Mouse (Mus musculus) embryo, embryonic 10.5 days (tissue): Measurements from ENCODE around the gene Mtus2.

Source experiments
- DNase-seq: peaks from one replicate; pipeline ENCODE4 v3.0.0-alpha.2; 2015; ENCODE audit warnings: low spot score

The Mtus2 gene

GRCm38 (mm10) chr5:147958552-147958951, 1.4 kb downstream of the Mtus2 start:
- DNase-seq: no peak

DNA sequence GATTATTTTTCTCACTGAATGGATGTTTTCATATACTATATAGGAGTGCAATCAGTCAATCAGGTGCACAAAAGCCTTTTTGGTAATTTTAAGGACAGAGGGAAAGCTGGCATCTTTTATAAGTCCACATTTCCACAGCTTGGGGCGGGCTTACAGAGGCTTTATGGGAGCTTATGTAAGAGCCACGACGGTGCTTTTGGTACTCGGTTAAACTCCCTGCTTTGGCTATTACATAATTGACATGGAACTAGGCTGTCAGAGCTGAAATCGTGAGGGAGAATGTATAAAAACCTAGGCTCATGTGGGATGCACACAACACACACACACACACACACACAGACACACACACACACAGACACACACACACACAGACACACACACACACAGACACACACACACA, 2.0 kb downstream of the Mtus2 start:
- no peak for DNase-seq

DNA sequence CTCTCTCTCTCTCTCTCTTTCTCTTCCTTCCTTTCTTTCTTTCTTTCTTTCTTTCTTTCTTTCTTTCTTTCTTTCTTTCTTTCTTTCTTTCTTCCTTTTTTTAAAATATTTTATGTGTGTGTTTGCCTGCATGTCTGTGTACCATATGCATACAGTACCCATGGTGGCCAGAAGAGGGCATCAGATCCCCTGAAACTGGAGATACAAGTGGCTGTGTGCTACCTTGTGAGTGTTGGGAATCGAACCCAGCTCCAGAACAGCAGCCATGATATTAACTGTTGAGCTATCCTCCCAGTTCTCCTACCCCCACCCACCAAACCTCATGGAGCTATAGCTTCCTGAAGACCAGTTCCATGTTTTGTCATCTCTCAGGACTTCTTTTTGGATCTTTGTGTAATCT, 3.7 kb downstream of the Mtus2 start:
- no peak for DNase-seq

- DNase-seq: no peak
These were observed 6.9 kb downstream of the Mtus2 start for GRCm38 (mm10) chr5:147963820-147964580.

GRCm38 (mm10) chr5:147964776-147965175, 7.7 kb downstream of the Mtus2 start:
- no peak for DNase-seq

DNA sequence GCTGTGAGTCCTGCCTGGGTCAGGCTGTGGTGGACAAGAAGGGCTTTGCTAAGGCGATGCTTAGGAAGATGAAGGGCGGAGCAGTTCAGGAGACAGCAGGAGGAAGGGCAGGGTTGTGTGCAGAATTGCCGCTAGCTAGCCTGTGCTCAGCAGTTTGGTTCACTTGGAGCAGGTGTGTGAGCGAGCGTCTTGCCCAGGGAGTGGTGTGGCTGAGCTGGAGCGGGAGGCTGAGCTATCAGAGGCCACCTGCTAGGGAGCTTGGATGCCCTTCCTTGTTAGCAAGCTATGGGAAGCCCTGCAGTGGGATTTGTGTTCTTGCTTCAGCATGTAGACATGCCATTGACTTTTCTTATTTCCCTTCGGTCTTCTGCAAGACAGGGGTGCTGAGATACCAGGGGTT, 9.5 kb downstream of the Mtus2 start:
- DNase-seq: no peak

DNA sequence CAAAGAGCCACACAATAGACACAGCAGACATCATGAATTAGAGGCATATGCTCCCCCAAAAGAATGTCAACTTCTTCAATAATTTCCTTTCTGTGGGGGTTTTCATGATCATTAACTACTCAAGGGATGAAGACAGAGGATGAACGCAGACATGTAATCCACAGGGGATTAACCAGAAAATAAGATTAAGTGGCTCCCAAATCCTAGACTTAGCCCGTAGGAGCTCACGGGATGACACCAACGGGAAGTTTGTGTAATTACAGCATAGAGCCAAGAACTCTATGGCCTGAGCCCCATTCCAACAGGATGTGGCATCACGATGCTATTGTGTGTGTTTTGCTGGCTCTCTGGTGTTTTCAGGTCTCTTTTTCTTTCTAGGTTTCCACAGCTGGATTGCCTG, 12.4 kb downstream of the Mtus2 start:
- DNase-seq: no peak

DNA sequence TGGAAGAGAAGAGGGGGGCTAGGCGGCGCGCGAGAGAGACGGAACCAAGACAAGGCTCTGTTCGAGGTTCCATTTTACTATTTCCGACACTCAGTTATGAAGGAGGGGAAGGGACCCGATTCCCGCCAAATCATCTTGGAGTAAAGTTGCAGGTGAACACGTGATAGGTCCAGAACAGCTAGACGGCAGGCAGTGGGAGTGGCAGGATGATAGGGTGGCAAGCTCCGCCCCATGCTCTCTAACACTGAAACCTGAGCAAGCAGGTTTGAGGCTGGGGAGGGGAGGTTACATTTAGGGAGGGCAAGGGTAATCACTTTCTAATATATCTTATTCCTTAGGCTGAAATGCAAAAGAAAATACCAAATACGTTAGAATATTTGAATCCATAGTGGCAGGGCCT, 18.9 kb downstream of the Mtus2 start:
- DNase-seq: no peak

- no peak for DNase-seq
These were observed 23.5 kb downstream of the Mtus2 start for GRCm38 (mm10) chr5:147980606-147981005.

GRCm38 (mm10) chr5:147990289-147990688, 33.2 kb downstream of the Mtus2 start:
- DNase-seq: no peak

DNA sequence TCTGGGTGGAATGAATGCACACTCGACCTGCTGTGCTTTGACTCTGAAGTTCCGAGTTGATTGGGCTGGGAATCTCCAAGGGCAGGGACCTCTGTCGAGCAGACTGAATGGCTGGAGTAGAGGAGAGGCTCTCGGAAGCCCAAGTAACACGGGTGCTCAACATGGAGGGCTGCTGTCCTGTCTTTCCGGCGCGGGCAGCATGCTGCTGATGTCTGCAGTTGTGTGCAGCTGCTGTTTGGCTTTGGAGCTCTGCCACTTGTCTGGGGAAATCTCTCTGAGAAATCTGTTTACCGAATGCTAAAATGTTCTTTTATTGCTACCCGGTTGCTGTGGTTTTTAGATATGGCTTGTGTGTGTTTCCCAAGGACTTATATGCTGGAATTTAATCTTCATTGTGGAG, 33.7 kb downstream of the Mtus2 start:
- DNase-seq: no peak

DNA sequence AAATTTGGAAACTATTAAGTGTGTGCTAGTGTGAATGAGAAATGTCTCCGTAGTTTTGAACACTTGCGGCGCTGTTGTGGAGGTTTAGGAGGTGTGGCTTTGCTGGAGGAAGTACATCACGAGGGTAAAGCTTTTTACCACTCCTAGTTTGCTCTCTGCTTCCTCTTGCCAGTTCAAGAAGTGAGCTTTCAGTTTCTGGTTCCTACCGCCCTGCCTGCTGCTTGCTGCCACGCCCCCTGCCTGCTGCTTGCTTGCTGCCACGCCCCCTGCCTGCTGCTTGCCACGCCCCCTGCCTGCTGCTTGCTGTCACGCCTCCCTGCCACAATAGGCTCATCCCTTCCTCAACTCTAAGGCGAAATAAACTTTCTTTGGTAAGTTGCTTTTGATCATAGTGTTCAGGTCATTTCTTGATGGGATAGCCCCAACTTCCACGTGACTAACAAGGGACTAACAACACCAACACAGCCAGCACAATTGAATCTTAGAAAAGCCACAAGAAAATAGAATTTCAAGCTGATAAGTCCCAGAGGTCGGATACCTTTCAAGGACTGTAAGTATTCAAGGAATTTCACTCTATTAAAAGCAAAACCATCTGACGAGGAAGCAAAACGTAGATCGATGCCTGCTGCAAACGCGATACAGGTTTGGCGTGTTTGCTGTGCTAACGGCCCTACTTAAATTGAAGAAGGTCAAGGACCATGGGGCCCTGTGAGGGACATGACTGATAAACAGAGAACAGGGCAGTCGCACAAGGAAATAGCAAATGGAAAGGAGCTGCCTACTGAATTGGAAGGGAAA, 35.7 kb downstream of the Mtus2 start:
- DNase-seq: peak; percentile 85

DNA sequence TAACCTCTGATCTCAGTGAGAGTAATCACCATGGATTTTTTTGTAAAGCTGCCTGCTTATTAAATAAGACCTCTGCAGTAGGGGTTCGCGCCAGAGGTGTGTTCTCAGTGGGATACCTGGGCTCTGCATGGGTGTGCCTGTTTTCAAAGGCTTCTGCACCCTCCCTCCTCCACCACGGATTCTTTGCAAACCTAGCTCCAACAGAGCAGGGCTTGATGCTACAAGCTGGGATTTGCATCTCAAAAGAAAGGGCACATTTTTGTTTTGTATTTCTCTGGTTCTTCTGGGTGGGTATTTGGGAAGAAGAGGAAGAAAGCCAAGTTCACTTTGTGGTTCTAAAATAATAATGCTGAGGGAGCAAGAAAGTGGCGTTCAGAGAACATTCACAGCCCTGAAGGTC, 48.1 kb downstream of the Mtus2 start:
- no peak for DNase-seq

DNA sequence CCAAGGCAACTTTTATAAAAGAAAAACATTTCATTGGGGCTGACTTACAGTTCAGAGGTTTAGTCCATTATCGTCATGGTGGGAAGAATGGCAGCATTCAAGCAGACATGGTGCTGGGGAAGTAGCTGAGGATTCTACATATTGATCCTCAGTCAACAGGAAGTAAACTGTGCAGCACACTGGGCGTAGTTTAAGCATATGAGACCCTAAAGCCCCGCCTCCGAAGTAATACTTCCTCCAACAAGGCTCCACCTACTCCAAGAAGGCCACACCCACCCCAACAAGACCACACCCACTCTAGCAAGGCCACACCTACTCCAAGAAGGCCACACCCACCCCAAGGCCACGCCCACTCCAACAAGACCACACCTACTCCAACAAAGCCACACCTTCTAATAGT, 55.0 kb downstream of the Mtus2 start:
- no peak for DNase-seq

DNA sequence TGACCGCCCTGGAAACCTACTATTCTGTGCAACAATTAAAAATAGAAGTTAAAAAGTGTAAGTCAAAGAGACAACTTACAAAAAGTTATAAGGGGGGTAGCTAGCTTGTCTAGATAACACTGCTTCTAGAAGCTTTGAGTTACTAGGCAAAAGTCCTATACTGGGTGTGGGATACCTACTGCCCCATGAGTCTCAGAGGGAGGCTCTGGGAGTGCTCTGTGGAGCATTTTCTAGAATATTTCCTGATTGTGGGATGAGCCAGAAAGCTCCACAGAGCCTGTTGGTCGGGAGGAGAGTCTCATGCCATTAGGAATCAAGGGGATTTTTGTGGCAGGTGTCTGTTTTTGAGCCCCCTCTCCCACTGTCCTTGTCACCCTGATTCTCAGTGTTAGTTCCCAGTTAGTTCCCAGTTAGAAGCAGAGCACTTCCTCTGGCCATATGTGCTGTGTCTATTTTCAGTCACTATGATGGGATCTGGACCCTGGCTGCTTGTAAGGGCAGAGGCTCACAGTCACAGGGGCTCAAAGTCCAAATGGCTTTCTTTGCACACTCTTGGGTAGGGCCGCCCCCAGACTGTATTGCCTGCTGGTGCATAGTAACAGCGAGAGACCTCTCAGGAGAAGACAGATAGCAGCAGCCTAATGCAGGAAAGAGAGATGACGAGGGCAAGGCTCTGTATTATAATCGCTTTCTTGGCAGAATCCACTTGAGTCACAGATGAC, 57.2 kb downstream of the Mtus2 start:
- DNase-seq: no peak

DNA sequence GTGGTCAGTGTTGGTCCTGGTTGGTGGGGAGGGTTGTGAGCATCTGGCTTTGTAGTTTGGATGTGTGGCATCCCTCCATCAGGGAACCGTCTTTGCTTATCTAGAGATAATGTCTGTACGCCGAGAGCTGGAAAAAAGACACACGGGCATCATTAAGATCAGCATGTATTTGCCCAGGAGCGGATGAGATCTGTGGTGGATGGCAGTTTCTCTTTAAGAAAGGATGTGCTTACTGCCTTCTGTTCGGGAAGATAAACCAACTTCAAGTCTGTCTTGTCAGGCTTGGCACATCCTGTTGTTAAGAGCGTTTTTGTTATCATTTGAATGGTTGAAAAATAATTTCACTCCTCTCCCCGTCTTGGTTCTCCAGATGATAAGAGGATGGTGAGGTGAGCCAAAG, 58.3 kb downstream of the Mtus2 start:
- DNase-seq: no peak

- no peak for DNase-seq
These were observed 60.3 kb downstream of the Mtus2 start for GRCm38 (mm10) chr5:148017371-148017770.

- no peak for DNase-seq
These were observed 65.7 kb downstream of the Mtus2 start for GRCm38 (mm10) chr5:148022784-148023183.

DNA sequence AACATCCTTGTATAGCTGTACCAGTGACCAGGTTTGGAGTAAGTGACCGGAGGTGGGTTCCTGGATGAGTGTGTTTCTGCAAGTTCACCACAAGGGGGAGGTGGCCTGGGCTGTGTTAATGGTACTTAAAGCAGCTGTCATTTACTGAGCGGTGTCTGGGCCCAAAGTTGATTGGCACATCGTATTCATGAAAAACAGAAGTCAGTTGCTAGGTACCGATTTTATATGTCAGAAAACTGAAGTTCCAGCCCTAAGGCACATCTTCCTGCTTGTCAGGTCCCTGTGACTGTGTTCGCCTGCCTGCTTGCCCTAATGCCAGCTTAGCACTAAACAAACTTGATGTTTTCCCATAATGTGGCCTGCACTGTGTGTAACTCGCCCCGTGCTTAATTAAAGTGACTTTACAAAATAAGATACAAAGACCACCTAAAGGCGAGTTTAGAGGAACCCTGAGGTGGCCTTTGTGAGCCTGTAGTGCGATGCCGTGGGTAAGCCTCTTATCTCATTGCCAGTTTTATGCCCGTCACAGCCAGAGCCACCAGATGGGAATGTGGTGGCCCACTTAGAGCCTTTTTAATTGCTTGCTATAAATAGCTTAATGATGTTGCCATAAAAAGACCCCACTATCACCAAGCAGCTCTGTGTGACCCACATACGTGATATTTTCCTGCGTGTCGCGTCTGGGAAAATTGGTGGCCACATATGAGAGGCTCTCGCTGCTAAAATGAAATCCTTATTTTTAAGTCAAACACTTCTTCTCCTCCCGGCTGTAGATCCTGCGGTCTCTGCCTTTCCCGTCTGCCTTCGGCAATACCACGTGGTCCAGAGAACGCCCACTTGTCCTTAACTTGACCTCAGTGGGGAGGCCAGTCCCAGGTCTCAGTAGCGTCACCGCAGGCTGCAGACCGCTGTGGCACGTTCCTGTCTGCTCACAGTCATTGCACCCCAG, 69.6 kb downstream of the Mtus2 start:
- peak; percentile 70 for DNase-seq

- DNase-seq: peak; percentile 18
These were observed 70.9 kb downstream of the Mtus2 start for GRCm38 (mm10) chr5:148027985-148028384.

- no peak for DNase-seq
These were observed 84.5 kb downstream of the Mtus2 start for GRCm38 (mm10) chr5:148041661-148042060.

- no peak for DNase-seq
These were observed 91.1 kb downstream of the Mtus2 start for GRCm38 (mm10) chr5:148048200-148048599.
